Mouse (Mus musculus): Measurements from ENCODE around the gene Lrrfip1.

Gene Lrrfip1

DNA sequence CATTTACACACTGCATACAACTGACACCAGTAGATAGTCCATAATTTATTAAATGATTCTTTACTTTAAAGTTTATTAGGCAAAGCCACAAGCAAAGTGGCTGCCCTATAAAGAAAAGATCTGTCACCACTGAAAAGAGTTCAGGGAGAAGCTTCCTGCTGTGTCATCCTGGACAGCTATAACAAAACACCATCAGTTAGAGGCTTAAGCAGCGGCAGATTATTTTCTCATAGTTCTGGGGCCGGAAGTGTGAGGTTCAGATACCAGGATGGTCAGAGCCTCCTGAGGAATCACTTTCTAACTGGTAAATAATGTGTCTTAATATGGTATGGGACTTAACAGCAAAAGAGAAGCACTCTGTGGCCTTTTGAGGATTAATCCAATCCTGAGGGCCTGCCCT is 153.0 kb downstream of the Lrrfip1 start:
- DNase-seq (ENCODE audit: low spot score), result no peak

DNA sequence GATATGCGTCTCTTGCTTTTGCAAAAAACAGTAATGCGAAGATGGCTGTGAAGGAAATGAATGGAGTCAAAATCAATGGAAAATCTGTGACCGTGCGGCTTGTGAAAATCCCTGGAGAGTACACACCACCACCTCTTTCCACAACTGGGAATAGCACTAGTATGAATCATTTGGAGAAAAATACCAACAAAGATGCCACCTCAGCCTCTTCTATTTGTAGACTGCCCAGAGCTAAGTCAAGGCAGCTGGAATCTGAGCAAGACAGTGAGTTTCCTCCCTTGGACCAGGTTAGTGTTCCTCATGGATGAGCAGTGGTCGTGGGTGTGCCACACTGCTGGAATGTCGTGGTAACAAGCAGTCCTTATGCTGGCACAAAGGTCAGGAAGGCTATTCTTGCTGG is 168.3 kb downstream of the Lrrfip1 start:
- no peak for DNase-seq (ENCODE audit: low spot score)

DNA sequence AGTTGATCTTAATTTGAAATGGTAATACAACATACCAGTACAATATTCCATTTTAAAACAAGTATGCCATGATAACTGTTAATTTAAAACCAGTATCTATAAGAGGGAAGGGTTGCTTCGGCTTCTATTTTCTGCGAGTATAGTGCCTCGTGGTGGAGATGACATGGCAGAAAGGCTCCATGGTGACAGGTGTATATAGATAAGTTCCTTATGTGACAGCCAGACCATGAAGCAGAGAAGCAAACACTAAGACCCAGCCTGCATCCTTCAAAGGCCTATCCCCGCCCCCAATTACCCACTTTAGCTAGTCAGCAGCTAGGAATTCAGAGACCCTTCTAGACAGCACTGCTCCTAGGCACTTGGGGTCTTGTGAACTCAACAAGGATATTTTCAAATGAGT is 170.6 kb downstream of the Lrrfip1 start:
- DNase-seq (ENCODE audit: low spot score), result no peak

DNA sequence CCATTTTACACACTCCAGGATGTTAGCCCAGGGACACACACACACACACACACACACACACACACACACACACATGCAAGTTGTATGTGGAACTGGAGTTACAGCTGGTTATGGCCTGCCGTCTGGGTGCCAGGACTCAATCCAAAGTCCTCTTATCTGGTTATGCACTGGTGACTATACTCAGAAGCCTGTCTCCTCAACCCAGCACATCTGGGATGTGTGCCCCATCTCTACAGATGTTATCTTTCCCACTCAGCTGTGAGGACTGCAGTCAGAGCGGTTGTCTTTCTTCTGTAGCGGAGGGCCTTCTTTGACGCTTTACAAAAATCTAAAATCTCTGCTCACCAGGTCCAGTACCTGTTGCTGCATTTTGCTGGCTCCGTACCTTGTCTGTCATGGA is 176.3 kb downstream of the Lrrfip1 start:
- DNase-seq (ENCODE audit: low spot score), result peak; percentile 17

DNA sequence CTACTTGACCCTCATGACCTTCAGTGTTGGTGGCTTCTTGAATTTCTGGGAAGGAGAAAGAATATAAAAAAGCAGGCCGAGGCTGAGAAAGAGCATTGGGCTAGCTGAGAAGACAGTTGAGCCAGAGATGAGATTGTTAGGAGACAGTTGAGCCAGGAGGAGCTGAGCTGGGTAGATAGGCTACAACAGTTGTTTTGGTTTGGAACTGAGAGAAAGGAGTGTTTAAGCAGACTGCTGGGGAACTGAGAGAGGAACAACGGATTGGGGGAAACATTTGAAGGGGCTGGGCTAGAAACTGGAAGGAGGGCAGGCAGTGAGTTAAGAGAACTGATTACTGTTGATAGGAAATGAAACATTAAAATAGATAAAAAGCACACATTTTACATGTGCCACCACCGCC is 177.5 kb downstream of the Lrrfip1 start:
- DNase-seq (ENCODE audit: low spot score), result no peak

DNA sequence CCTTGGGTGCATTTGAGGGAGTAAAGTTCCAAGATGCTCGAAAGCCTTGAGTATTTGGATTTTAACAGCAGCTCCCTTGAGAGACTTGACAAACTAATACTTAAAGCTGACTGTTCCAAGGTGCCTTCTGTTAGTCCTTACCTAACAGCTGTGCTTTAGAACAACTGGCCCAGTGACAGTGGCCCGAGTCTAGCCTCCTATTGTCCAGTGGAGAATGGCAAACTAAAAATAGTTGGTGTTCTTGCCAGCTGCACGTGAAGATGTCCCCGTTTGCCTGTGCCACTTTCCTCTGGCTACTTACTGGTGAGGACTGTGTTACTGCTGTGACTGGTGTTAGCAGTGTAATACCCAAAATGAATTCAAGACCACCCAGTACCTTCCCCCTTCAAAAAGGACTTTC is 178.3 kb downstream of the Lrrfip1 start:
- DNase-seq (ENCODE audit: low spot score), result no peak
